Mouse (Mus musculus) small intestine, adult 2 months (tissue): Measurements from ENCODE around the gene Serpinb1a. TPM values are rescaled to one million over a fixed set of nuclear protein-coding genes. Genes with fewer than 3 reads are reported as not detected.
"Not testable (repeated sequence)": the region's sequence is repeated elsewhere in the genome, so short reads cannot be mapped to it uniquely, and the experiment has no call there.

Experiments used
- H3K27ac ChIP-seq: fragments of 200-500 bp; 2 replicates; pipeline ENCODE4 v1.5.1; 2012; ENCODE audit warnings: low read depth, low read length, control low read depth, inconsistent platforms; ENCODE audit not compliant: insufficient read depth
- H3K27me3 ChIP-seq: fragments of 200-500 bp; 2 replicates; pipeline ENCODE4 v1.6.1; 2012; ENCODE audit warnings: mild to moderate bottlenecking, moderate library complexity, low read length, inconsistent platforms; ENCODE audit not compliant: control insufficient read depth, insufficient read depth
- H3K36me3 ChIP-seq: fragments of 200-500 bp; 2 replicates; pipeline ENCODE4 v1.6.1; 2012; ENCODE audit warnings: mild to moderate bottlenecking, low read length, control low read depth, inconsistent platforms; ENCODE audit not compliant: control insufficient read depth, insufficient read depth
- H3K4me1 ChIP-seq: fragments of 200-500 bp; 2 replicates; pipeline ENCODE4 v1.6.1; 2012; ENCODE audit warnings: low read length, inconsistent platforms, mixed read lengths; ENCODE audit not compliant: control insufficient read depth, insufficient read depth, insufficient read length
- H3K4me3 ChIP-seq: fragments of 200-500 bp; 2 replicates; pipeline ENCODE4 v1.5.1; 2012; ENCODE audit warnings: low read depth, mild to moderate bottlenecking, control low read depth, inconsistent platforms, low read length, moderate library complexity
- CTCF ChIP-seq: fragments of 200-500 bp; IDR thresholded peaks from 2 replicates; pipeline ENCODE4 v1.5.1; 2012; ENCODE audit warnings: low read depth, mild to moderate bottlenecking, control low read depth, inconsistent platforms, low read length, moderate library complexity, mixed read lengths; ENCODE audit not compliant: insufficient replicate concordance, insufficient read length; ENCODE audit errors: extremely low read depth
- POLR2A ChIP-seq: fragments of 200-500 bp; IDR thresholded peaks from 2 replicates; pipeline ENCODE4 v1.6.1; 2012; ENCODE audit warnings: low read depth, mild to moderate bottlenecking, control low read depth, inconsistent platforms, low read length, moderate library complexity
- WGBS: fragments of 180-500 bp; shearing (Covaris S2); methylation state at CpG from one replicate; pipeline ENCODE4 v1.1.7; 2018; 5-methylcytosine and 5-hydroxymethylcytosine counted together
- polyA plus RNA-seq: library from polyadenylated mRNA; depleted of rRNA; stranded (reverse); fragments of >200 nt; gene quantifications from 2 replicates; pipeline ENCODE4 v1.2.3, GENCODE M21; 2012

Serpinb1a gene
- polyA plus RNA-seq, 1 experiment = 110 TPM

- Histone ChIP-seq H3K4me1 (no peaks in the 10 kb centered on the region), H3K4me3 (no peak overlapping the region), H3K36me3 (no peaks in the 10 kb centered on the region), H3K27me3 (no peaks in the 10 kb centered on the region), H3K27ac (no peak overlapping the region)
- no peak for TF ChIP-seq CTCF
- no peak for TF ChIP-seq POLR2A
- WGBS = 67% methylated on average over 2 of the region's 2 CpGs
These were observed 16.0 kb upstream of the Serpinb1a start for GRCm38 (mm10) chr13:32867030-32867429.

- 2% methylated on average over 9 of the region's 9 CpGs for WGBS
- TF ChIP-seq POLR2A (no peak), CTCF (peak; percentile 94)
- Histone ChIP-seq H3K27ac (no peak overlapping the region), H3K36me3 (no peaks in the 10 kb centered on the region), H3K4me1 (0 out of 2 replicates have a peak, but pooled peaks cover 2% of the 10 kb centered on the region), H3K27me3 (no peaks in the 10 kb centered on the region), H3K4me3 (no peak overlapping the region)
These were observed 15.5 kb upstream of the Serpinb1a start for GRCm38 (mm10) chr13:32866484-32866883.

DNA sequence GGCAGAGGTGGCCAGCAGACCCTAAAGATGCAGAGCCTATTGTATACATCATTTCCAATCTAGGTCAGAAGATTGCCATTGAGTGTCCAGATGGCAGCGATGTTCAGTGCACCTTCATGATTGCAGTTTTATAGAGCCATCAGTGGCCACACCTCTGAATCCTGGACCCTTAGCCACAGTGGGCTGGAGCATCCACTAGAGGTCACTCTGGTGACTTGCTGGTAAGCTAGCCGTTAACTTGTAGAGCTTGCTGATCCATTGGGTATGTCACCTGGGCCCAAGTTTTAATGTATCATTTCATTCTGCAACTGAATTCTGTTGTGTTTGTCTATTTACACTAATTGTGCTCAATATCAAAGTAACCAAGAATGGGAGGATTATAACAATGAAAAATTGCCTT lies 14.6 kb upstream of the Serpinb1a start:
- H3K4me3 ChIP-seq = no peak overlapping the region
- TF ChIP-seq POLR2A (no peak), CTCF (no peak; the same call in 1 of the 2 replicates)
- no peak overlapping the region for H3K27ac ChIP-seq
- no peaks in the 10 kb centered on the region for H3K27me3 ChIP-seq
- 0 out of 2 replicates have a peak, but pooled peaks cover 2% of the 10 kb centered on the region for H3K4me1 ChIP-seq
- 37% methylated on average over 2 of the region's 2 CpGs for WGBS
- no peaks in the 10 kb centered on the region for H3K36me3 ChIP-seq

- H3K4me3 ChIP-seq, H3K27me3 ChIP-seq, H3K4me1 ChIP-seq, H3K36me3 ChIP-seq, H3K27ac ChIP-seq: not testable (repeated sequence)
- WGBS = 87% methylated on average over 3 of the region's 3 CpGs
These were observed 13.5 kb upstream of the Serpinb1a start for GRCm38 (mm10) chr13:32864529-32864928.

GRCm38 (mm10) chr13:32863456-32863855 lies 12.5 kb upstream of the Serpinb1a start:
- H3K4me3 ChIP-seq = no peak overlapping the region
- TF ChIP-seq POLR2A (no peak), CTCF (no peak)

DNA sequence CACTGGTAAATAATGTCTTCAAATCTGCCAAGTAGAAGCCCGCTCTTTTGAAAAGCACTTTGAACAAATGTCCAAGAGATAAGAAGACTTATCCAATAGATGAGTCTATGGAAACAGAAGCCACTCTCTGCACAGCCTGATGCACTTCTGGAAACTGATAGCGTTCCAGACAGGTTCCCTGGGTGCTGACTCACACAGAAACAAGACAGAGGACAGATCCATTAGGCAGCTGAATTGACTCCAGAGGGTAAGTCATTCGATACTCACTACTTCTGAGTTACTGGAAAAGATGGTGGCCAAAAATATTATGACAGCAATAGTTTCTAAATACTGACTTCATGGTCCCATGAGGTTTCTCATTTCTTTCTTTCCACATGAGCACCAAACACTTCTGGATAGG lies 9.8 kb upstream of the Serpinb1a start:
- Histone ChIP-seq H3K4me1 (0 out of 2 replicates have a peak, but pooled peaks cover 2% of the 10 kb centered on the region), H3K27me3 (no peaks in the 10 kb centered on the region), H3K36me3 (no peaks in the 10 kb centered on the region), H3K4me3 (no peak overlapping the region), H3K27ac (no peak overlapping the region)
- TF ChIP-seq CTCF = no peak
- WGBS = 75% methylated on average over 3 of the region's 3 CpGs

More at GRCm38 (mm10) chr13:32863456-32863855, 12.5 kb upstream of the Serpinb1a start:
- Histone ChIP-seq H3K27me3 (no peaks in the 10 kb centered on the region), H3K27ac (no peak overlapping the region), H3K4me1 (0 out of 2 replicates have a peak, but pooled peaks cover 2% of the 10 kb centered on the region), H3K36me3 (no peaks in the 10 kb centered on the region)

- no peaks in the 10 kb centered on the region for H3K27me3 ChIP-seq
- 58% methylated on average over 2 of the region's 2 CpGs for WGBS
- H3K36me3 ChIP-seq = peaks cover 7% of the 10 kb centered on the region
- no peak overlapping the region for H3K4me3 ChIP-seq
- peaks cover 15% of the 10 kb centered on the region; the same call in 1 of the 2 replicates for H3K4me1 ChIP-seq
- peak overlapping the region; percentile 75 for H3K27ac ChIP-seq
- TF ChIP-seq CTCF (no peak), POLR2A (no peak)
These were observed 2.1 kb upstream of the Serpinb1a start for GRCm38 (mm10) chr13:32853073-32853472.

GRCm38 (mm10) chr13:32852539-32852938 lies 1.6 kb upstream of the Serpinb1a start:
- TF ChIP-seq POLR2A (no peak), CTCF (no peak)
- Histone ChIP-seq H3K27me3 (no peaks in the 10 kb centered on the region), H3K4me3 (no peak overlapping the region), H3K4me1 (peaks cover 15% of the 10 kb centered on the region; the same call in 1 of the 2 replicates), H3K36me3 (peaks cover 10% of the 10 kb centered on the region), H3K27ac (peak overlapping the region; percentile 75)
- 59% methylated on average over 4 of the region's 4 CpGs for WGBS
